Mouse (Mus musculus) frontal cortex, adult (tissue): ENCODE results near the gene Gnaq.

ENCODE experiments used
- ATAC-seq: cut with Nextera tagmentation; 2 replicates; pipeline ENCODE4 v1.9.2; 2017; ENCODE audit warnings: mild to moderate bottlenecking, moderate library complexity, mixed read lengths; ENCODE audit not compliant: low TSS enrichment

The Gnaq gene

GRCm38 (mm10) chr19:16189066-16189765 lies 56.6 kb downstream of the Gnaq start:
- no peak for ATAC-seq

DNA sequence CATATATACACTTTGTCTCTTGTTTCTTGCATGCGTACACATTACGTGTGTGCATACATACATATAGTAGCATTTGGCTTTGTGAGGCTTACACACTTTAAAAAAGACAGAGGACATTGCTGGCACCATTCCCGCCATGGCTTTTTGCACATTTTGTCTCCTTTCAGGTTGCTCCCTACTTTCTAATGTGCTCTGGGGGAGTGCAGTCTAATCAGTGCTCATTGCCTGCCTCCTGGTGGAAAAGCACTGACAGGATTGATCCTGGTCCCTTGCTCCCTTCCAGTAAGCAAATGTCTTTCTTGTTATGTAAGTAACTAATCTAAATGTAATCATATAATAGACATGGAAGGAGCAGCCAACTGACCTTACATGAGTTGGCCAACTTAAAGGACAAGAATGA lies 65.5 kb downstream of the Gnaq start:
- ATAC-seq = peak; percentile 55; the same call in 1 of the 2 replicates

DNA sequence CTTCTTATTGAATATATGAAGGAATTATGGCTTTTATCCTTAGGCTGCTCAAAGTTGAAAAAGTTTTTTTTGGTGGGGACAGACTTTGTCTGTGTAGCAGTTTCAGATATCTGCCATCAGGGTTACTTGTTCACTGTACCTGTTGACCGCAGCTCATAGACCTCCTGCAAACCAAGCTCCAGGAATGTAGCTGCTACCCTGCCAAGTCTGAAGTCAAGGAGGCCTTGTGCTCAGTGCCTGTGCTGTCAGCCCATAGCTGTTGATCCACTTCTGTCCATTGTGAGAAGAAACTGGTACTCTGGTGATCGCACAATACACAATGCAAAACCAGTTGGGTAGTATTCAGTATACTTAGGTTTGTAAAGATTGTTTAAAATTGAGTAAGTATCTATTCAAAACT lies 68.7 kb downstream of the Gnaq start:
- no peak for ATAC-seq

GRCm38 (mm10) chr19:16204776-16205680 lies 72.4 kb downstream of the Gnaq start:
- ATAC-seq = peak; percentile 88

DNA sequence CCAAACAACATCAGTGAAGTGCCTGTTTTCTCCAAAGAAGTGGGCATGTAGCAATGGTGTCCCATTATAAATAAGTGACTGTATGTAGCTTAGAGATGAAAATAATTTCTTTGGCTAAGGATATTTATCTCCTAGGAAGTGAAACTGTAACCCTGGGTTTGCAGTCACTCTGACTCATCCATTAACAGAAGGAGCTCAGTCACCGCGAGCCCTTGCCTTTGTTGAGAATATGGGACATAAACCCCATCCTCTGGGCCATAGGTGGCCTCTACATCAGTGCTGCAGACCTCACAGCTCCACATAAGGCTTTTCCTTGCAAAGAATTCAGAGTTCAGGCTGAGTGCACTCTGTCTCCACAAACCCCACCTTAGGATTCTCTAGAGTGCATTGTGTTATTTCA lies 77.0 kb downstream of the Gnaq start:
- 0 out of 2 replicates have a peak, but pooled peaks have one; percentile 13 for ATAC-seq

DNA sequence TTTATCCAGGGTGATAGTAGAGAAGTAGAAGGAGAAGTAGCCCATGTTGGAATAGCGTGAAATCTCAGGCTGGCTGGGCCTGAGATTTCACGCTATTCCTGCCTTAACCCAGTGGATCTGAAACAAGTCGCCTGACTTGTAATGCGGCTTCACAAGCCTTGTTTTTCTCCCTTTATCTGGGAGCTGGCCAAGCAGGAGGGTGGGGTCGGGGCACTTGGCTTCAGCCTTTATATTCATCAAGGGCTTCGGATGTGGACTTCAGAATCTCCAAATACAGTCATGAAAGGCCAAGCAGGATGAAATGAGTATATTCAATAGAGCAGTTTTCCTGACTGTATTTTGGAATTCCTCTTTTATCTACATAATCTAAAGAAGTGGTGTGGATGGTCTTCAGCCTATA lies 82.3 kb downstream of the Gnaq start:
- no peak for ATAC-seq

DNA sequence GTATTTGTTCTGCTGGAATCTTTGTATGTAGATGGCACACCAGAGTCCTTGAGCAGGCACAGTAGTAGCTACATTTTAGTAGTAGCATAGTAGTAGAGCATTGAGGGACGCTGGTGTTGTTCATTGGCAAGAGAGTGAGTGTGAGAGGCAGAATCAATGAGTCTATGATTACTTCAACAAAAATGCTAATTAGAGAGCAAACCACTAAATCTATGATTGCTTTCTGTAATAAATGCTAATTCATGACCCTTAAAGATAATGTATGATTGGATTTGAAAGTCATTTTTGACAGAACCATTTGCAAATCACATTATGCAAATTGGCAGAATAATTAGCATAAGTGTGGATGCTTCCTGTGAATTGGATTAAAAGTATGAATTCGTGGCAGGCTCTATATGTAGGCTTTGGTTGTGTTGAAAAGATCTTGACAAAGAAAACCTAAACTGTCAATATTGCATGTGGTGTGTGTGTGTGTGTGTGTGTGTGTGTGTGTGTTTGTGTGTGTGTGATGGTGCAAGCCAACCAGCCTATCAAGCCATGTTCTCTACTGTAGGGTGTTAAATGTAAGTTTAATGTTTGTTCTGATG lies 82.9 kb downstream of the Gnaq start:
- ATAC-seq = no peak

GRCm38 (mm10) chr19:16219978-16220377 lies 87.3 kb downstream of the Gnaq start:
- ATAC-seq = peak; percentile 71

GRCm38 (mm10) chr19:16222526-16222925 lies 89.9 kb downstream of the Gnaq start:
- no peak for ATAC-seq

DNA sequence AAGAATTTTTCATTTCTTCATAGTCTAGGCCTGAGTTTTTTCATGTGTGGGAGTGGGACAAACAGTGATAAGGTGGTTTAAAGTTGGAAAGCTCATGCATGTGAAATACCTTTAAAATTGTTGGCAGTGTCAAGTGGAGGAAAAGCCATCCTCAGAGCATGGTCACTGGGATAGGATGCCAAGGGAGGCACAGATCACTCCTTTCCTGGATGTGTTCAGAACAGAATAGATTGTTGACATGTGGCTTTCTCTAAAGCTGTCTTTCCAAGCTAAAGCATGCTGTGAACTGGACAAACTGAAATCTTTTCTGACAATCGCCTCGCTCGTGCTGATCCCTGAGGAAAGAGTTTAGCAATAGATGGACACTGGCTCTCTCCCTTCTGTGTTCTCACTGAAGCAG lies 90.5 kb downstream of the Gnaq start:
- no peak for ATAC-seq

GRCm38 (mm10) chr19:16224831-16225230 lies 92.2 kb downstream of the Gnaq start:
- no peak for ATAC-seq

GRCm38 (mm10) chr19:16231584-16231983 lies 99.0 kb downstream of the Gnaq start:
- ATAC-seq = no peak

DNA sequence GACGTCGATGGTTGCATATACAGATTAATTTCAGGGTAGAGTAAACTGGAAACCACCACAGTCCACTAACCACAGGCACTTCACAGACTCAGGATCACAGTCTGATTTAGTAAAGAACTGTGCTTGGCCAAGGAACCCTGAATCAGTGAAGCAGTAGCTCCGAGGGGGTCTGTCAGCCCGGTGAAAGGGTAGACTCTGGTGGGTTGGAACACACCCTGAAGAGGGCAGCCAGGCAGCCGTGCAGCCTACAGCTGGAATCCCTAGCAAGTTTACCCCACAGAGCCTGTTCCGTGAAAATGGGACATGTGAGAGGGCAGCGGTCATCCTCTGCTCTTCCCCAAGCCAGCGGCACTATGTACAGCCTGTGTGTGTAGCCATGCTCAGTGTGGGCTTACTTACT lies 103.0 kb downstream of the Gnaq start:
- no peak for ATAC-seq

DNA sequence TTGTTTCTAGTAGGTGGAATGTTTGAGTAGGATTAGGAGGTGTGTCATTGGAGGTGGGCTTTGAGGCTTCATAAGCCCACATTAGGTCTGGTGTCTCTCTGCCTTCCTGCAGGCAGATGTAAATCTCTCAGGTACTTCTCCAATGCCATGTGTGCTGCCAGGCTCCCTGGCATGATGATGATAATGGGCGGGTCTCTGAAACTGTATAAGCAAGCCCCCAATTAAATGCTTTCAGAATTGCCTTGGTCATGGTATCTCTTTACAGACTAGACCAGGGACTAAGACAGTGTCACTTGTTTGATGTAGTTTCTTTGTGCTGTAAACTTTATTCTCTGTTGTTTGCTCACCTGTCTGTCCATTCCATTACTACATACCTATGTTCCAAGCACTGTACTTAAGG lies 104.4 kb downstream of the Gnaq start:
- ATAC-seq = no peak

DNA sequence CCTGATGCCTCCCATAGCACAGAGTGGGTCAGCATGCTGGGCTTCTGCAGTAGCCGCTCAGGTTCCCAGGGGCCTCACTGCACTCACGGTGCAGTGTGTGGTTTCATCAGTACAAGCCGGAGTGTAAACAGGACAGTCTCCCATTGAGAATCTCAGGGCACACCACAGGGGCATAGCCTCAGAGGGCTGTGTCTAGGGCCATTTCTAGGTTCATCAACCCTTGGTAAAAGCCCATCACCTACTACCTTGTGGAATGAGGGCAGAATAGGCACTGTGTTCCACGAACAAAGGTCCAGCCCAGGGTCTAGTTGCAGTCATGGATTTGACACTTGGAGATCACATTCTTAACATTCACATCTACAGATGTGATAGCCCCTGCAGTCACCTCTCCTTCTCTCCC lies 105.4 kb downstream of the Gnaq start:
- no peak for ATAC-seq

- ATAC-seq = no peak
Measured at GRCm38 (mm10) chr19:16238512-16238911, 105.9 kb downstream of the Gnaq start.

DNA sequence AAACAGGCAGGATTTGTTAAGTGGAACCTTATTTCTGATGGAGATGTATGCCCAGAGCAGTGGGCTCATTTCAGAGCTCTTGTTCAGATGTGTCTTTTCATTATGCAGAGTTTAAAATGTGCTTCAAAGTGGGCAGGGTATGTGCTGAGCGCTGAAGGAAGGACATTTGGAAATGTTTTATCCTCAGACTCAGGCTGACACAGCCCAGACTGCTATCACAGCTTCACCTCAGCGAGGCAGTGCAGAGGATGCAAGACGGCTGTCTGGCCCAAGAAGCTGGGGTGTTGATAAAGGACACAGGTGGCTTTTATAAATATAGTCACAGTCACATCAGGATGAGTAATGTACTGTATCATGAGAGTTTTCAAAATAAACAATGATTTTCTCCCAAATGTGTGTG lies 110.1 kb downstream of the Gnaq start:
- ATAC-seq = peak; percentile 53

DNA sequence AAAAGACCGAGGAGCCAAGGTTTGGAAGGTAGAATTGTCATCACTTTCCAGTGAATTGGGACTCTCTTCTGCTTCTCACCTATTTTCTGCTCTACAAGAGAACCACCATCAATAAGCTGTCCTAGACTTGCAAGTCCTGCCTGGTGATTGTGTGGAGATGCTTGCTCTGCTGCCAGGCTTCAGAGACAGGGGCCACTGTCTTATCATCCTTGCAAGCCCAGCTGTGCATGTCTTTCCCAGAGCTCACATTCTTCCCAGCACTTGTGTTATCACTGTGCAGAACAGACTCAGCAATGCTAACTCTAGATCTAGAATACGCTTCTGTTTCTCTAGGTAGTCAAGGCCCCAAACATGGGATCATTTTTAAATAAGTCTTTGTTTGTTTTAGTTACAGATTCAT lies 116.4 kb downstream of the Gnaq start:
- ATAC-seq = no peak

DNA sequence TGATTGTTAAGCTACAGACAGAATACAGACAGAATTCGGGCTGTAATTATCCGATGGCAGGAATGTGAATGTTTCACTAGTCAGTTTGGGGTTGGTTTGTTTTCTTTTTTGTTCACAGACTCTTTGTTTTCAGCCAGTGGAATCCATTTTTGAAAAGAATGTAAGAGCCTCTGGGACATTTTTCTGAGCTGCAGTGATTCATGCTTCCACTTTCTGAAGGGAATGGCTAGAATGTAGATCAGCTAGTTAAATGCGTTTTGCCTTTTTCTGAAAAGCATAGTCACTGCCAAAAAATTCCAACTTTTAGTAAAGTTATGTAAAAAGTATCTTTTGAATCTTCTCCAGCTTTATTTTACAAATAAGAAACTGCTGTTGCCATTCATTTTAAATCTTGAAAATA lies 118.3 kb downstream of the Gnaq start:
- ATAC-seq = peak; percentile 69

- ATAC-seq = no peak
Measured at GRCm38 (mm10) chr19:16251819-16252218, 119.2 kb downstream of the Gnaq start.

- ATAC-seq = no peak
Measured at GRCm38 (mm10) chr19:16252696-16253095, 120.1 kb downstream of the Gnaq start.

GRCm38 (mm10) chr19:16254881-16255280 lies 122.2 kb downstream of the Gnaq start:
- no peak for ATAC-seq

GRCm38 (mm10) chr19:16255294-16255693 lies 122.7 kb downstream of the Gnaq start:
- ATAC-seq = no peak
